Mouse (Mus musculus): ENCODE measurements around the gene Psmd3.
A peak's percentile ranks its signal among the peaks of the same experiment; 100 is the strongest.

Gene Psmd3

GRCm38 (mm10) chr11:98743655-98744345 lies 61.4 kb downstream of the Psmd3 start:
- peak in 1 of 2 experiments; percentile 61 for DNase-seq (ENCODE audit: low spot score in 2 of 2)

- peak in 1 of 2 experiments; percentile 58 for DNase-seq (ENCODE audit: low spot score in 2 of 2)
Observed at GRCm38 (mm10) chr11:98744456-98745019, 62.2 kb downstream of the Psmd3 start.
